ENCODE assay signal across 9 mouse cellular contexts in the genomic region with DNA sequence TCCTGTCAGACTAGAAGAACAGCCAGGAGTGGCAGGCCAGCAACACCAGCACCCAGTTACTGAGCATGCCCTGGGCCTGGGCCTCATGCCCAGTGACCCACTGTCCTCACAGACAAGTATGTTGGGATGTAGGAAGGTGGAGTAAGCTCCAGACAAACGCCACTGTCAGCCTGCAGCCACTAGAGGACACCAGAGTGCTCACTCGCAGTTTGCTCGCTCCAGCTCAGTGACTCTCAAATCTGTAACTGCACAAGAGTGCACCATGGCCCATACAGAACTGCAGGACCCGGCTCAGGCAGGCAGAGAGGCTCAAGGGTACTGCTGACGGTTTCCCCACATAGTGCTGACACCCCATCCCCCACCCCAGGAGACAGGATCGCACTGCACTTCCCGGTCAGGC. TPM values are rescaled to one million over a fixed set of nuclear protein-coding genes. Genes with fewer than 3 reads are reported as not detected.
DNase-seq lines count a peak whose midpoint lies in the region; ATAC-seq and TF ChIP-seq lines count a peak whose summit lies in the region.
"Had no signal": no experiment of that assay in that cellular context is flagged by ENCODE, and none has a peak within 500 bp of the region (broad histone marks: within the 10 kb centered on the region; RNA-seq: fewer than 3 reads in every experiment).

No protein-coding gene starts in this region.

- H3K36me3 ChIP-seq in intestine, postnatal 0 days (ENCODE audit: control insufficient read depth, insufficient read depth) = peaks cover 79% of the 10 kb centered on the region
- peaks cover 28% of the 10 kb centered on the region for H3K36me3 ChIP-seq in intestine, embryonic 15.5 days
- H3K36me3 ChIP-seq in E14TG2a.4 (ENCODE audit: insufficient read depth, low read length) = peaks cover 73% of the 10 kb centered on the region

- TF ChIP-seq CTCF in intestine, postnatal 0 days (IDR thresholded peaks at IDR 0.05; ENCODE audit: low read depth) = peak; percentile 78
- peak; percentile 87 for TF ChIP-seq CTCF in E14TG2a.4 (conservative IDR thresholded peaks at IDR 0.05; ENCODE audit: low read length)

- no peak for ATAC-seq in intestine, postnatal 0 days
- ATAC-seq in intestine, embryonic 15.5 days = no peak

- no peaks in the 10 kb centered on the region for H3K4me1 ChIP-seq in intestine, postnatal 0 days (replicated peaks; ENCODE audit: control insufficient read depth, insufficient read depth, low read length)
- peaks cover 2% of the 10 kb centered on the region; the same call in 1 of the 2 replicates for H3K4me1 ChIP-seq in intestine, embryonic 15.5 days (replicated peaks)
- peaks cover 51% of the 10 kb centered on the region for H3K4me1 ChIP-seq in E14TG2a.4 (replicated peaks; ENCODE audit: low read depth, low read length)

- 37% methylated on average over 7 of the region's 7 CpGs for WGBS in intestine, postnatal 0 days
- 42% methylated on average over 7 of the region's 7 CpGs for WGBS in intestine, embryonic 15.5 days

- H3K27ac ChIP-seq in intestine, postnatal 0 days (ENCODE audit: low read depth, low read length) = no peak overlapping the region
- no peak overlapping the region for H3K27ac ChIP-seq in intestine, embryonic 15.5 days
- H3K27ac ChIP-seq: macrophage had no signal

- no peak overlapping the region for H3K4me3 ChIP-seq in intestine, postnatal 0 days (ENCODE audit: low read depth, low read length)
- no peak overlapping the region for H3K4me3 ChIP-seq in intestine, embryonic 15.5 days (replicated peaks)
- H3K4me3 ChIP-seq in E14TG2a.4 (replicated peaks; ENCODE audit: low read length) = no peak overlapping the region

- no peak overlapping the region for H3K9ac ChIP-seq in intestine, postnatal 0 days (ENCODE audit: low read depth, low read length)
- H3K9ac ChIP-seq in intestine, embryonic 15.5 days = no peak overlapping the region

- H3K27me3 ChIP-seq in intestine, postnatal 0 days (replicated peaks; ENCODE audit: control insufficient read depth, insufficient read depth, low read length) = no peaks in the 10 kb centered on the region
- no peaks in the 10 kb centered on the region for H3K27me3 ChIP-seq in intestine, embryonic 15.5 days (replicated peaks)
- no peaks in the 10 kb centered on the region for H3K27me3 ChIP-seq in E14TG2a.4 (ENCODE audit: insufficient read depth, low read length)

- no peak overlapping the region for H3K4me2 ChIP-seq in intestine, postnatal 0 days (replicated peaks; ENCODE audit: low read depth)
- H3K4me2 ChIP-seq in intestine, embryonic 15.5 days (replicated peaks) = no peak overlapping the region

- DNase-seq in brain, adult 2 months (ENCODE audit: low read depth, low spot score) = peak; percentile 86
- peak; percentile 30 for DNase-seq in gastrocnemius, postnatal 25 days
- peak; percentile 65 to 77 for DNase-seq in kidney, postnatal 36 days
- DNase-seq in right cerebral cortex, postnatal 14 days = peak; percentile 62
- DNase-seq in spleen, postnatal 4 days (ENCODE audit: low spot score in 2 of 2) = no peak

- no peaks in the 10 kb centered on the region for H3K9me3 ChIP-seq in intestine, postnatal 0 days (ENCODE audit: control insufficient read depth)
- H3K9me3 ChIP-seq in intestine, embryonic 15.5 days = no peaks in the 10 kb centered on the region
- H3K9me3 ChIP-seq in E14TG2a.4 (ENCODE audit: low read length) = no peaks in the 10 kb centered on the region

RNA-seq across cellular contexts. Expression of gene Suds3, which starts 21.5 kb away (rescaled TPM):
- 41.8 and 47.2 TPM in 2 replicates for polyA plus RNA-seq in intestine, postnatal 0 days (2015; fragmentation: Nextera tagmentation; extraction: Ambion mirVana)
- polyA plus RNA-seq in intestine, embryonic 15.5 days (2015; fragmentation: Nextera tagmentation; extraction: Ambion mirVana) = 72.7 and 73.7 TPM in 2 replicates
- total RNA-seq in gastrocnemius, postnatal 25 days (2021) = 10 to 100 TPM; 72.6 to 81.8 TPM

RNA-seq across cellular contexts. Expression of gene Taok3, which starts 25.5 kb away (rescaled TPM):
- polyA plus RNA-seq in intestine, postnatal 0 days (2015; fragmentation: Nextera tagmentation; extraction: Ambion mirVana) = 40.4 and 47.7 TPM in 2 replicates
- polyA plus RNA-seq in intestine, embryonic 15.5 days (2015; fragmentation: Nextera tagmentation; extraction: Ambion mirVana) = 44.9 and 45.0 TPM in 2 replicates
- 1 to 10 TPM; 4.4 to 5.8 TPM for total RNA-seq in gastrocnemius, postnatal 25 days (2021)

Comparison
In these comparisons a context has a peak if more than half of its experiments do, and no peak if none do; other contexts are left out.
1. DNase-seq: peak in brain, adult 2 months (single experiment), gastrocnemius, postnatal 25 days (single experiment), kidney, postnatal 36 days (2 of 2) and right cerebral cortex, postnatal 14 days (single experiment); none in spleen, postnatal 4 days (0 of 2).